Mouse (Mus musculus) G1E (cell line): Measurements from ENCODE around the gene Ptgfr.

Source experiments
- CTCF ChIP-seq: IDR thresholded peaks from 2 replicates; pipeline ENCODE4 v1.5.1; 2012; ENCODE audit warnings: low read depth, low read length, inconsistent platforms, mixed read lengths
- GATA1 ChIP-seq: IDR thresholded peaks from 2 replicates; pipeline ENCODE4 v1.6.1; 2012; ENCODE audit warnings: borderline replicate concordance, low read length, inconsistent platforms, mixed read lengths
- POLR2AphosphoS5 ChIP-seq: IDR thresholded peaks from 2 replicates; pipeline ENCODE4 v1.6.1; 2012; ENCODE audit warnings: low read depth, low read length, inconsistent platforms; ENCODE audit not compliant: insufficient replicate concordance

GRCm38 (mm10) chr3:151837749-151838148, 319 bp upstream of the Ptgfr start:
- no peak for TF ChIP-seq GATA1
- TF ChIP-seq CTCF = no peak
- no peak for TF ChIP-seq POLR2AphosphoS5
